Mouse (Mus musculus) intestine, embryonic 16.5 days (tissue): Measurements from ENCODE around the gene Zmym2. TPM values are rescaled to one million over a fixed set of nuclear protein-coding genes. Genes with fewer than 3 reads are reported as not detected.
A peak's percentile ranks its signal among the peaks of the same experiment; 100 is the strongest.
"Not testable (repeated sequence)": the region's sequence is repeated elsewhere in the genome, so short reads cannot be mapped to it uniquely, and the experiment has no call there.

Experiments
- ATAC-seq: fragments of 200-750 bp; cut with Nextera tagmentation; 2 replicates; pipeline ENCODE4 v1.8.0; 2017; ENCODE audit warnings: moderate TSS enrichment, moderate library complexity
- H3K27ac ChIP-seq: fragments of 300-500 bp; sonication (generic); 2 replicates; pipeline ENCODE4 v1.5.1; 2014; ENCODE audit warnings: mild to moderate bottlenecking, low read length
- H3K27me3 ChIP-seq: fragments of 300-500 bp; sonication (generic); replicated peaks from 2 replicates; pipeline ENCODE4 v1.6.1; 2014; ENCODE audit warnings: low read length, control low read depth, mixed read lengths; ENCODE audit not compliant: control insufficient read depth, insufficient read depth
- H3K36me3 ChIP-seq: fragments of 300-500 bp; sonication (generic); 2 replicates; pipeline ENCODE4 v1.6.1; 2014; ENCODE audit warnings: low read length, control low read depth; ENCODE audit not compliant: control insufficient read depth, insufficient read depth
- H3K4me1 ChIP-seq: fragments of 300-500 bp; sonication (generic); 2 replicates; pipeline ENCODE4 v1.6.1; 2014; ENCODE audit warnings: low read length, control low read depth, mixed read lengths; ENCODE audit not compliant: control insufficient read depth, insufficient read depth
- H3K4me2 ChIP-seq: fragments of 300-500 bp; sonication (generic); 2 replicates; pipeline ENCODE4 v1.6.1; 2014; ENCODE audit warnings: low read depth, low read length, control low read depth
- H3K4me3 ChIP-seq: fragments of 300-500 bp; sonication (generic); 2 replicates; pipeline ENCODE4 v1.5.1; 2014; ENCODE audit warnings: mild to moderate bottlenecking, low read length
- H3K9ac ChIP-seq: fragments of 300-500 bp; sonication (generic); 2 replicates; pipeline ENCODE4 v1.6.1; 2014; ENCODE audit warnings: low read depth, low read length
- H3K9me3 ChIP-seq: fragments of 300-500 bp; sonication (generic); 2 replicates; pipeline ENCODE4 v1.6.1; 2016; ENCODE audit warnings: low read length, control low read depth; ENCODE audit not compliant: control insufficient read depth
- WGBS: fragments of 180-500 bp; shearing (Covaris S2); extraction: QIAGEN DNeasy Blood & Tissue Kit; methylation state at CpG from one replicate; pipeline ENCODE4 v1.1.7; 2014; 5-methylcytosine and 5-hydroxymethylcytosine counted together
- polyA plus RNA-seq: library from polyadenylated mRNA; unstranded; fragments of >200 nt; fragmentation: Nextera tagmentation; extraction: Ambion mirVana; gene quantifications from 2 replicates; pipeline ENCODE4 v1.2.1, GENCODE M21; 2015

Gene Zmym2
- 22.3 and 23.4 TPM in 2 replicates for polyA plus RNA-seq

GRCm38 (mm10) chr14:56886594-56887513 is at the start of gene Zmym2:
TSS of gene Zmym2 (plus strand) at chr14:56886653.
- H3K27ac ChIP-seq: peak within 1 kb of the TSS; percentile 99
- H3K36me3 ChIP-seq, H3K9me3 ChIP-seq, H3K27me3 ChIP-seq: not testable (repeated sequence)
- ATAC-seq: peak; percentile 85
- WGBS: under 1% methylated on average over 32 of the region's 87 CpGs
- H3K4me2 ChIP-seq: peak within 1 kb of the TSS; percentile 87
- H3K4me1 ChIP-seq: peaks cover 11% of the 10 kb centered on the region
- peak within 1 kb of the TSS; percentile 85 for H3K4me3 ChIP-seq
- H3K9ac ChIP-seq: peak within 1 kb of the TSS; percentile 93

- 35% methylated on average over 4 of the region's 4 CpGs for WGBS
- peak; percentile 70 for ATAC-seq
- H3K9me3 ChIP-seq: no peaks in the 10 kb centered on the region
- no peak overlapping the region for H3K9ac ChIP-seq
- no peak overlapping the region; the same call in 1 of the 2 replicates for H3K27ac ChIP-seq
- H3K36me3 ChIP-seq: no peaks in the 10 kb centered on the region
- no peak overlapping the region for H3K4me2 ChIP-seq
- H3K27me3 ChIP-seq: no peaks in the 10 kb centered on the region
- 0 out of 2 replicates have a peak, but pooled peaks cover 2% of the 10 kb centered on the region for H3K4me1 ChIP-seq
- no peak overlapping the region for H3K4me3 ChIP-seq
Observed at GRCm38 (mm10) chr14:56844033-56844432, 42.4 kb upstream of the Zmym2 start.

DNA sequence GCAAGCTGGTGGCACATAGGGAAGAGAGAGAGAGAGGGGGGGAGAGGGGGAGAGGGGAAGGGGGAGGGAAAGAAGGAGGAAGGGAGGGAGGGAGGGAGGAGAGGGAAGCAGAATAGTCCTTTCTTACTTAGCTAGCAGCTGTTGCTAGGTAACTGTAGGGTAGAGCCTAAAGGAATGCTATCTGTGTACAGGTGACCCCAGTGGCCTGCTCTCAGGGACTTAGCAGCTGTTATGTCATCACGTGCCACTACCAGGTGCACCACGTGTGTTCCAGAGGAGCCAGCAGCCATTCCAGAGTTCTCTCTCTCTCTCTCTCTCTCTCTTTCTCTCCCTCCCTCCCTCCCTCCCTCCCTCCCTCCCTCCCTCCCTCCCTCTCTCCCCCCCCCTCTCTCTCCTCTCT is 41.9 kb upstream of the Zmym2 start:
- Histone ChIP-seq H3K27me3 (no peaks in the 10 kb centered on the region), H3K4me1 (0 out of 2 replicates have a peak, but pooled peaks cover 2% of the 10 kb centered on the region), H3K27ac (no peak overlapping the region; the same call in 1 of the 2 replicates), H3K9me3 (no peaks in the 10 kb centered on the region), H3K4me2 (no peak overlapping the region), H3K9ac (no peak overlapping the region), H3K36me3 (no peaks in the 10 kb centered on the region), H3K4me3 (no peak overlapping the region)
- WGBS: 21% methylated on average over 2 of the region's 2 CpGs
- peak; percentile 94 for ATAC-seq

GRCm38 (mm10) chr14:56848322-56848721 is 38.1 kb upstream of the Zmym2 start:
- Histone ChIP-seq H3K36me3 (no peaks in the 10 kb centered on the region), H3K27me3 (no peaks in the 10 kb centered on the region), H3K9ac (no peak overlapping the region), H3K4me1 (peaks cover 4% of the 10 kb centered on the region; the same call in 1 of the 2 replicates), H3K9me3 (no peaks in the 10 kb centered on the region), H3K4me2 (no peak overlapping the region), H3K27ac (no peak overlapping the region), H3K4me3 (no peak overlapping the region)
- 59% methylated on average over 2 of the region's 2 CpGs for WGBS
- no peak for ATAC-seq

DNA sequence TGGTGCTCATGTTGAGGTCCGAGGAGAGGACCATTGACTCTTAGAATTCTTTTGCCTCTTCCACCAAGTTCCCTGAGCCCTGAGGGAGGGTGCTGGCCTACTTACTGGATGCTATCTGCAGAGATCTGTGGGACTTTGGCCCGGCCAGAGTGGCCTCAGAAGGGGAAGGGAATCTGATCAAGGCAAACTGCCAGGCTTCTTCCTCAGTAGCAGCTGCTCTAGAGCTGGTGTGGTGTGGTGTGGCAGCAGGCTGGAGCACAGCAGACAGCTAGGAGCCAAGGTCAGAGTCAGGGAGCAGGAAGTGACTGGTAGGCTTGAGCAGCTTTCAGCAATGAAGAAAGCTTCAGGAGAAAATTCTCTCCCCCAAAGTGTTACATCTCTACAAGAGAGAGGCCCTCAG is 36.8 kb upstream of the Zmym2 start:
- Histone ChIP-seq H3K9ac (no peak overlapping the region), H3K9me3 (no peaks in the 10 kb centered on the region), H3K4me3 (no peak overlapping the region), H3K27me3 (no peaks in the 10 kb centered on the region), H3K36me3 (no peaks in the 10 kb centered on the region), H3K27ac (no peak overlapping the region), H3K4me2 (no peak overlapping the region), H3K4me1 (peaks cover 2% of the 10 kb centered on the region; the same call in 1 of the 2 replicates)
- WGBS: 58% methylated on average over 2 of the region's 2 CpGs
- peak; percentile 96 for ATAC-seq

DNA sequence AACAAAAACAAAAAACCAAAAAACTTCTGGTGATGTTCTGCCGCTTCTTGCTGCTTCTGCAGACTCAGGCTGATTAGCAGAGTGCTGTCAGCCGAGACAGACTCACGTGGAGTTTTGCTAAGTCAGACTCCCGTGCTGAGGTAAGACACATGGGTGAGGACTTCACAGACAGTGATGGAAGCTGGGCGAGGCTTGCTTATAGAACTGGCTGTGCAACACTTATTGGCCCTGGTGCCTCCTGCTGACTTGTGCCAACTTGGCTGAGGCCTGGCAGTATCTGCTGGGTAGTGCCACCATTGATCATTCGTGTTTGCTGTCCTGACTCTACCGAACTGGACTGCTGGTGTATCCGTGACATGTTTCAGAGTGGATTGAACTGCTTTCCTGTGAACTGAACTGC is 22.4 kb upstream of the Zmym2 start:
- 66% methylated on average over 8 of the region's 8 CpGs for whole genome bisulfite sequencing

GRCm38 (mm10) chr14:56864641-56865040 is 21.8 kb upstream of the Zmym2 start:
- H3K4me1 ChIP-seq: no peaks in the 10 kb centered on the region
- peak overlapping the region; percentile 69 for H3K4me2 ChIP-seq
- 12% methylated on average over 13 of the region's 13 CpGs for WGBS
- H3K27ac ChIP-seq: no peak overlapping the region
- ATAC-seq: no peak
- no peaks in the 10 kb centered on the region for H3K9me3 ChIP-seq
- no peaks in the 10 kb centered on the region for H3K36me3 ChIP-seq
- peaks cover 7% of the 10 kb centered on the region for H3K27me3 ChIP-seq
- H3K9ac ChIP-seq: 0 out of 2 replicates have a peak overlapping the region, but pooled peaks have one; percentile 29
- H3K4me3 ChIP-seq: peak overlapping the region; percentile 40

More for the DNA sequence above, 22.4 kb upstream of the Zmym2 start:
- ATAC-seq: no peak
- Histone ChIP-seq H3K27me3 (peaks cover 7% of the 10 kb centered on the region), H3K9ac (no peak overlapping the region), H3K4me3 (no peak overlapping the region), H3K4me2 (no peak overlapping the region), H3K27ac (no peak overlapping the region), H3K4me1 (no peaks in the 10 kb centered on the region), H3K36me3 (no peaks in the 10 kb centered on the region), H3K9me3 (no peaks in the 10 kb centered on the region)

DNA sequence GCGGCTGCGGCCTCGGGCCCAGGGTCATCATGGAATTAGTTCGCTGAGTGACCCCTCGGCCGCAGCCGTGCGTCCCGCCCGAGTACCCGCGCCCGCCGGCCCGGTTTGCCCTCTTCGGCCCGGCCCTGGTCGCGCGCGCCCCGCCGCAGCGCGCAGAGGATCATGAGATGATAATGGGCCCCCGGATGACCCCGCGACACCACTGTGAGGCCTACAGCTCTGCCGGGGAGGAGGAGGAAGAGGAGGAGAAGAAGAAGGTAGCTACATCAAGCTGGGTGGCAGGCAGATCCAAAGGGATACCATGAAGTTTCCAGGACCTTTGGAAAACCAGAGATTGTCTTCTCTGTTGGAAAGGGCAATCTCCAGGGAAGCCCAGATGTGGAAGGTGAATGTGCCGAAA is 21.3 kb upstream of the Zmym2 start:
- H3K9ac ChIP-seq: 0 out of 2 replicates have a peak overlapping the region, but pooled peaks have one; percentile 29
- H3K27me3 ChIP-seq, H3K27ac ChIP-seq, ATAC-seq, H3K9me3 ChIP-seq, H3K4me1 ChIP-seq, H3K36me3 ChIP-seq: not testable (repeated sequence)
- WGBS: 5% methylated on average over 30 of the region's 30 CpGs
- H3K4me3 ChIP-seq: peak overlapping the region; percentile 40
- H3K4me2 ChIP-seq: peak overlapping the region; percentile 69

DNA sequence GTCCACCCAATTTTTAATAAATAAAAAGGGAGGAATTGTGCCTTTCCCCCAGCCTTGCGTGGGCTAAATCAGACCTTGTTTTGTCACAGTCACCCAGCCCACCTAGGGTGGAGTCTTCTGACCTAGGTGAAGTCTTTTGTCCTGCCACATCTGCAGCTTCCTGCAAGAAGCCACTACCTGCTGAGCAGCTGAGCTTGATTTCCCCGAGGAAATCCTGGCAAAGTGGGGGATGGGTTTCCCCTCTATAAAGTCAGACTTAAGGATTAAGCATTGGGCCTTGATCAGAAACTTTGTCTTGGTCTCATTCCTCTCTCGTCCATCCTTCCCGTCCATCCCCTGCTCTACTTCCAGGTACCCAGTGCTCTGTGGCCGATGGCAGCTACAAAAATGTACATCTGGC is 12.9 kb upstream of the Zmym2 start:
- no peaks in the 10 kb centered on the region for H3K4me1 ChIP-seq
- 80% methylated on average over 5 of the region's 5 CpGs for WGBS
- no peak overlapping the region for H3K27ac ChIP-seq
- H3K4me2 ChIP-seq: no peak overlapping the region
- no peaks in the 10 kb centered on the region for H3K27me3 ChIP-seq
- no peak overlapping the region for H3K9ac ChIP-seq
- no peak overlapping the region for H3K4me3 ChIP-seq
- no peak for ATAC-seq
- H3K36me3 ChIP-seq: no peaks in the 10 kb centered on the region
- no peaks in the 10 kb centered on the region for H3K9me3 ChIP-seq
